Mouse (Mus musculus) ES-E14 (cell line): Measurements from ENCODE around the gene Plcl1.

Source experiments
- MAFK ChIP-seq: IDR thresholded peaks from 2 replicates; pipeline ENCODE4 v1.6.1; 2014; ENCODE audit warnings: mild to moderate bottlenecking, low read depth, low read length, inconsistent platforms; ENCODE audit not compliant: insufficient read depth
- ZNF384 ChIP-seq: IDR thresholded peaks from 2 replicates; pipeline ENCODE4 v1.6.1; 2012; ENCODE audit warnings: low read depth, low read length, inconsistent platforms

GRCm38 (mm10) chr1:55659518-55660210 is 253.9 kb downstream of the Plcl1 start:
- TF ChIP-seq MAFK, result no peak
- TF ChIP-seq ZNF384, result no peak
